Mouse (Mus musculus) testis, adult 2 months (tissue): Measurements from ENCODE around the gene Ccdc170. TPM values are rescaled to one million over a fixed set of nuclear protein-coding genes. Genes with fewer than 3 reads are reported as not detected.
A peak's percentile ranks its signal among the peaks of the same experiment; 100 is the strongest.

Experiments
- H3K27ac ChIP-seq: fragments of 200-500 bp; 2 replicates; pipeline ENCODE4 v1.5.1; 2012; ENCODE audit warnings: low read depth, low read length; ENCODE audit not compliant: control insufficient read depth, insufficient read depth
- H3K27me3 ChIP-seq: fragments of 200-500 bp; 2 replicates; pipeline ENCODE4 v1.6.1; 2012; ENCODE audit warnings: mild to moderate bottlenecking, low read length, moderate library complexity; ENCODE audit not compliant: control insufficient read depth, insufficient read depth
- H3K36me3 ChIP-seq: fragments of 200-500 bp; 2 replicates; pipeline ENCODE4 v1.6.1; 2012; ENCODE audit warnings: mild to moderate bottlenecking, low read length; ENCODE audit not compliant: control insufficient read depth, insufficient read depth
- H3K4me1 ChIP-seq: fragments of 200-500 bp; 2 replicates; pipeline ENCODE4 v1.6.1; 2012; ENCODE audit warnings: low read length; ENCODE audit not compliant: control insufficient read depth, insufficient read depth
- H3K4me3 ChIP-seq: fragments of 200-500 bp; 2 replicates; pipeline ENCODE4 v1.5.1; 2012; ENCODE audit warnings: low read depth, mild to moderate bottlenecking, low read length, moderate library complexity, mixed read lengths; ENCODE audit not compliant: control insufficient read depth
- CTCF ChIP-seq: fragments of 200-500 bp; IDR thresholded peaks from 2 replicates; pipeline ENCODE4 v1.5.1; 2012; ENCODE audit warnings: low read depth, mild to moderate bottlenecking, inconsistent platforms, low read length, moderate library complexity; ENCODE audit not compliant: control insufficient read depth, insufficient read depth, insufficient replicate concordance
- POLR2A ChIP-seq: fragments of 200-500 bp; IDR thresholded peaks from 2 replicates; pipeline ENCODE4 v1.6.1; 2012; ENCODE audit warnings: low read depth, mild to moderate bottlenecking, inconsistent platforms, low read length, moderate library complexity; ENCODE audit not compliant: control insufficient read depth
- polyA plus RNA-seq: library from polyadenylated mRNA; depleted of rRNA; stranded (reverse); fragments of >200 nt; gene quantifications from 2 replicates; pipeline ENCODE4 v1.2.3, GENCODE M21; 2012

Gene Ccdc170
- polyA plus RNA-seq, 1 experiment = 0.93 TPM

DNA sequence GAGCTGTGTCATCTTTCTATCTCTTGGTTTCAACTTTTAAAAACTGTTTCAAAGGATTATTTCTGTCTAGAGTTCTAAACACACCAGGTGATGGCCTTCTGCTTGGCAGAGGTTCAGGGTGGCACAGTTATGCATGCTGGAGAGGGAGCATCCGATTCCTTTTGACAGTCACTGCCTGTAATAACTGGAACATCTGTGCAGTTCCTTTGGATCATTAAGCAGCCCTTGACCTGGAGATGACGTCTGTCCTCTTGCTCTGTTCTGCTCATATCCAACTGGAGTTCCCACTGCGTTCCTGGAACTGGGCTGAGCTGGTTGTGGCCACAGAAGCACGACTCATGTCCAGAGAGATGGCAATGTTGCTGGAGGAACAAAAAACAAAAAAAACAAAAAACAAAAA is 107.3 kb downstream of the Ccdc170 start:
- Histone ChIP-seq H3K36me3 (no peaks in the 10 kb centered on the region), H3K27me3 (no peaks in the 10 kb centered on the region), H3K4me3 (no peak overlapping the region), H3K4me1 (no peaks in the 10 kb centered on the region), H3K27ac (no peak overlapping the region)
- TF ChIP-seq CTCF = no peak
- no peak for TF ChIP-seq POLR2A

DNA sequence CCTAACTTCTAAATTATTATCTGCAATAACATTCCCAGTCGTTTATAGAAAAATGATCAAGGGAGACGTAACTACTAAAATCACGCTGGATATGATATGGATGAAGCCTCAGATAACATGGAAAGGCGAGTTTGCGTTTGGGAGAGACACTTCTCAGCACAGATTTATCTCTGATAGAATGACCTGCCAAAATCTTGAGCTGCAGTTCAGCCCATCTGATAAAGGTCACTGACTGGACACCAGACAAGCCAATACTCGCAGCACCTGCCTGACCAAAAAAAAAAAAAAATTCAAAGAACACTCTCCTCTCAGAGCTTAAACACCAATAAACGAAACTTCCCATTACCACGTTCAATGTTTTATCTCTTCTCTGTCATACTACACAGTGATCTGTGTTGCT is 108.7 kb downstream of the Ccdc170 start:
- H3K36me3 ChIP-seq = no peaks in the 10 kb centered on the region
- H3K4me3 ChIP-seq = no peak overlapping the region
- no peak for TF ChIP-seq POLR2A
- TF ChIP-seq CTCF = no peak
- no peaks in the 10 kb centered on the region for H3K27me3 ChIP-seq
- no peaks in the 10 kb centered on the region for H3K4me1 ChIP-seq
- H3K27ac ChIP-seq = no peak overlapping the region

DNA sequence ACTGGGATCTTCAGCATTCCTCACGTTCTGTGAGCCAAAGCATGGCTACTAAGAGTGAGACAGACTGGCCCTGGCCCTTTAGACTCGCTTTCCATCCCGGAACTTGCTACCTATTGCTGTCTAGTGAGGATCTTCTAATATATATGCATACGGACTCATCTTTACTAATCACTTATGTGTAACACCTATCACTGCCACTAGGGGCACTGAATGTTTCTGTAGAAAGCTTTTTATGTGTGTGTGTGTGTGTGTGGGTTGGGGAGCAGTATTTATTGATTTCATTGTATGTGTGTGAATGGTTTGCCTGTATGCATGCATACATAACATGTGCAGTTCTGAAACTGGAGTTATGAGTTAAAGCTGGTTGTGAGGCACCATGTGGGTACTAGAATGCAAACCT is 111.5 kb downstream of the Ccdc170 start:
- Histone ChIP-seq H3K36me3 (no peaks in the 10 kb centered on the region), H3K27ac (no peak overlapping the region), H3K4me3 (no peak overlapping the region), H3K4me1 (no peaks in the 10 kb centered on the region; the same call in 1 of the 2 replicates), H3K27me3 (no peaks in the 10 kb centered on the region)
- TF ChIP-seq POLR2A (no peak), CTCF (no peak)

DNA sequence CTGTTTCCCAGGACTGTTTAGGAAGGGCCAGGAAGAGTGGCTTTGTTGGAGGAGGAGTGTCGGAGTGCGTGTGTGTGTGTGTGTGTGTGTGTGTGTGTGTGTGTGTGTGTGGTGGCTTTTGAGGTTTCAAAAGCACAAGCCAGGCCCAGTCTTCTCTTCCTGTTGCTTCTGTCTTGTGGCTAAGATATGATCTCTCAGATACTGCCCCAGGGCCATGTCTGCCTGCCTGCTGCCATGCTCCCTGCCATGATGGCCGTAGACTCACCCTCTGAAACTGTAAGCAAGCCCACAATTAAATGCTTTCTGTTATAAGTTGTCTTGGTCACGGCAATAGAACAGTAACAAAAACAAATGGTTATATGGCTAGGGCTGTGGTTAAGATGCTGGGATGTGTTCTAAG is 114.9 kb downstream of the Ccdc170 start:
- Histone ChIP-seq H3K27ac (no peak overlapping the region), H3K27me3 (no peaks in the 10 kb centered on the region)

DNA sequence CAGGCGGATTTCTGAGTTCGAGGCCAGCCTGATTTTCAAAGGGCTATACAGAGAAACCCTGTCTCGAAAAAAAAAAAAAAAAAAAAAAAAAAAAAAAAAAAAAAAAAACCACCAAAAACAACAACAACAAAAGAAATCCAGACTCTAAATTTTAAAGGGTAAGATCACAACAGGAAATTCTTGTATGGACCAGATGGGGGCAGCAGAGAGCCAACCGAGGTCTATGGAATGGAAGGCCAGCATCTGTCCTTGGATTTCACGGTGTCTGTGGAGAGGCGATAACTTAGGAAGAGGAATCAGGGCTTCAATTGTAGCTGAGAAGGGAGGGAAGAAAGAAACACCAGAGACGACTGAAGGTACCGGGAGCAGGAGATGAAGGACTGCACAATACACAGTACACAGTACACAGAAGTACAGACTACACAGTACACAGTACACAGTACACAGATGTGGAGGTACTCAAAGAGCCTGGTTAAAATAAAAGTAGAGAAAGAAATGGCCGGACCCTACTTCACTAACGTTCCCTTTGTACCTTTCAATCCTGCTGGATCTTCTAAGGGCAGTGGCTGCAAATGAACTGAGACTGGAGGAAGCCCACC is 116.0 kb downstream of the Ccdc170 start:
- TF ChIP-seq POLR2A = no peak
- peak; percentile 69; the same call in 1 of the 2 replicates for TF ChIP-seq CTCF
- H3K27me3 ChIP-seq = no peaks in the 10 kb centered on the region
- H3K27ac ChIP-seq = no peak overlapping the region
- H3K36me3 ChIP-seq = no peaks in the 10 kb centered on the region
- no peaks in the 10 kb centered on the region; the same call in 1 of the 2 replicates for H3K4me1 ChIP-seq
- no peak overlapping the region; the same call in 1 of the 2 replicates for H3K4me3 ChIP-seq

More for the DNA sequence above, 114.9 kb downstream of the Ccdc170 start:
- TF ChIP-seq POLR2A (no peak), CTCF (no peak)
- no peak overlapping the region for H3K4me3 ChIP-seq
- H3K4me1 ChIP-seq = no peaks in the 10 kb centered on the region; the same call in 1 of the 2 replicates
- no peaks in the 10 kb centered on the region for H3K36me3 ChIP-seq

DNA sequence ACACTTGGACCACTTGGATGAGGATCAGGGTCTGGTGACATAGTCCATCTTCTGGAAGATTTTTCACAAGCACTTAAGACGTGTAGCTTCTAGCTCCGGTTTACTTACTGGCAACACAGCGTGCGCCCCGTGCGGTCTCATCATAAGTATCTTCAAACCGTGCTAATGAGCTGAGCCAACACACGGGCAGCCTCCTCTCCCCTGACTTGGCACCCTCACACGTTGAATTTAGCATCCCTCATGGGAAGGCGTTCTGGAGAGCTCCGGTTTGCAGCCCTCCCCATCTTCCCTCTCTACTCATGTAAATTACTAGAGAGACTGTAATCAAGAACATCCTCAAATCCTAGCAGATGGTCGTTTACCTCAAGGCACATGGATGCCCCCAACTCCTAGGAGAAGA is 116.6 kb downstream of the Ccdc170 start:
- H3K4me3 ChIP-seq = no peak overlapping the region
- no peak for TF ChIP-seq CTCF
- TF ChIP-seq POLR2A = no peak
- H3K27ac ChIP-seq = no peak overlapping the region
- no peaks in the 10 kb centered on the region for H3K36me3 ChIP-seq
- H3K27me3 ChIP-seq = no peaks in the 10 kb centered on the region
- no peaks in the 10 kb centered on the region; the same call in 1 of the 2 replicates for H3K4me1 ChIP-seq

DNA sequence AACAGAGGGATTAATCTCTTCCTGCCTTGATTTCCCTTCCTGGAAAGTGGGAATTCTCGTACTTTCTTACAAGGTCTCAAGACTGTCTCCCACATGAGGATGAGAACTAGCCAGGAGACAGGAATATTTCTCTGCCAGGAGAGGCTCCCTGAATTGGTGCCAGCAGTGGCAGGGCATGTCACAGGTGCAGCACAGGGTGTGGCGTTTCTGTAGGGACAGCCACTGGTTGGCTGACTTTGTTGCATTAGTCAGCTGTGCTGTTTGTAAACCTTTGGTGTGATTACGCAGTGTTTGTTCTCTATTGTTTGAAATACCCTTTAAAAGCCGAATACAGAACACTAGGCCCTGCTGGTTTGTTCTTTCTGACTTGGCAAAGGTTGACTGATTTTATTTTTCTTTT is 117.3 kb downstream of the Ccdc170 start:
- Histone ChIP-seq H3K36me3 (no peaks in the 10 kb centered on the region), H3K27ac (no peak overlapping the region), H3K4me1 (no peaks in the 10 kb centered on the region; the same call in 1 of the 2 replicates), H3K27me3 (no peaks in the 10 kb centered on the region), H3K4me3 (no peak overlapping the region)
- no peak for TF ChIP-seq CTCF
